Mouse (Mus musculus): ENCODE results near the gene Gstp2. TPM values are rescaled to one million over a fixed set of nuclear protein-coding genes. Genes with fewer than 3 reads are reported as not detected.

The Gstp2 gene
- polyA plus RNA-seq (2014; fragmentation: Nextera tagmentation; extraction: Ambion mirVana), result 8.0 and 10.3 TPM in 2 replicates

GRCm38 (mm10) chr19:4045966-4046865 is at the start of gene Gstp2:
Gene Gstp2, minus strand, starts transcription at chr19:4046023.
- 45% methylated on average over 16 of the region's 16 CpGs for WGBS
- peak; percentile 39; the same call in 1 of the 2 replicates for ATAC-seq (ENCODE audit: insufficient number of reproducible peaks, insufficient read depth, low FRiP score, low read depth)
- Histone ChIP-seq H3K4me2 (ENCODE audit: low read length) (peak within 1 kb of the TSS; percentile 27), H3K9ac (ENCODE audit: low read length) (no peak within 1 kb of the TSS), H3K27me3 (ENCODE audit: control insufficient read depth, insufficient read depth, low read length) (no peaks in the 10 kb centered on the region), H3K36me3 (ENCODE audit: control insufficient read depth, insufficient read depth, low read length) (no peaks in the 10 kb centered on the region), H3K4me3 (ENCODE audit: control insufficient read depth in 1 of 2, insufficient read depth in 1 of 2, low read depth in 1 of 2, low read length in 2 of 2) (no peak within 1 kb of the TSS), H3K4me1 (ENCODE audit: control insufficient read depth in 2 of 2, insufficient read depth in 2 of 2, low read length in 2 of 2) (peaks cover 0 to 5% of the 10 kb centered on the region in 2 experiments; a peak in 1 of 4 replicates), H3K9me3 (ENCODE audit: control insufficient read depth, low read length) (no peaks in the 10 kb centered on the region), H3K27ac (replicated peaks in 1 of 2; ENCODE audit: control insufficient read depth in 1 of 2, insufficient read depth in 1 of 2, low read depth in 2 of 2, low read length in 2 of 2) (0 out of 4 replicates have a peak within 1 kb of the TSS, but pooled peaks of 1 of the 2 experiments have one; percentile 32)

GRCm38 (mm10) chr19:4094774-4095303 is 49.0 kb upstream of the Gstp2 start:
- no peak for ATAC-seq (ENCODE audit: insufficient number of reproducible peaks, insufficient read depth, low FRiP score, low read depth)
- H3K9me3 ChIP-seq (ENCODE audit: control insufficient read depth, low read length), result no peaks in the 10 kb centered on the region
- no peak overlapping the region for H3K9ac ChIP-seq (ENCODE audit: low read length)
- peaks cover 11 to 12% of the 10 kb centered on the region in 2 experiments for H3K4me1 ChIP-seq (ENCODE audit: control insufficient read depth in 2 of 2, insufficient read depth in 2 of 2, low read length in 2 of 2)
- H3K27me3 ChIP-seq (ENCODE audit: control insufficient read depth, insufficient read depth, low read length), result peaks cover under 1% of the 10 kb centered on the region; the same call in 1 of the 2 replicates
- H3K4me3 ChIP-seq (ENCODE audit: control insufficient read depth in 1 of 2, insufficient read depth in 1 of 2, low read depth in 1 of 2, low read length in 2 of 2), result no peak overlapping the region
- no peak overlapping the region for H3K4me2 ChIP-seq (ENCODE audit: low read length)
- no peak overlapping the region for H3K27ac ChIP-seq (replicated peaks in 1 of 2; ENCODE audit: control insufficient read depth in 1 of 2, insufficient read depth in 1 of 2, low read depth in 2 of 2, low read length in 2 of 2)
- H3K36me3 ChIP-seq (ENCODE audit: control insufficient read depth, insufficient read depth, low read length), result no peaks in the 10 kb centered on the region
- WGBS, result 74% methylated on average over 5 of the region's 5 CpGs

- ATAC-seq (ENCODE audit: insufficient number of reproducible peaks, insufficient read depth, low FRiP score, low read depth), result no peak
- H3K9ac ChIP-seq (ENCODE audit: low read length), result no peak overlapping the region
- no peaks in the 10 kb centered on the region for H3K9me3 ChIP-seq (ENCODE audit: control insufficient read depth, low read length)
- no peak overlapping the region for H3K27ac ChIP-seq (replicated peaks in 1 of 2; ENCODE audit: control insufficient read depth in 1 of 2, insufficient read depth in 1 of 2, low read depth in 2 of 2, low read length in 2 of 2)
- no peaks in the 10 kb centered on the region for H3K36me3 ChIP-seq (ENCODE audit: control insufficient read depth, insufficient read depth, low read length)
- H3K4me3 ChIP-seq (ENCODE audit: control insufficient read depth in 1 of 2, insufficient read depth in 1 of 2, low read depth in 1 of 2, low read length in 2 of 2), result no peak overlapping the region
- WGBS, result 76% methylated on average over 3 of the region's 3 CpGs
- no peak overlapping the region for H3K4me2 ChIP-seq (ENCODE audit: low read length)
- peaks cover 5% of the 10 kb centered on the region; the same call in 1 of the 2 replicates for H3K27me3 ChIP-seq (ENCODE audit: control insufficient read depth, insufficient read depth, low read length)
- peaks cover 7% of the 10 kb centered on the region in 2 experiments for H3K4me1 ChIP-seq (ENCODE audit: control insufficient read depth in 2 of 2, insufficient read depth in 2 of 2, low read length in 2 of 2)
These were observed 48.5 kb upstream of the Gstp2 start for GRCm38 (mm10) chr19:4094348-4094747.

GRCm38 (mm10) chr19:4093772-4094171 is 47.9 kb upstream of the Gstp2 start:
- WGBS, result 67% methylated on average over 7 of the region's 7 CpGs
- no peak overlapping the region for H3K27ac ChIP-seq (replicated peaks in 1 of 2; ENCODE audit: control insufficient read depth in 1 of 2, insufficient read depth in 1 of 2, low read depth in 2 of 2, low read length in 2 of 2)
- ATAC-seq (ENCODE audit: insufficient number of reproducible peaks, insufficient read depth, low FRiP score, low read depth), result no peak
- no peaks in the 10 kb centered on the region for H3K9me3 ChIP-seq (ENCODE audit: control insufficient read depth, low read length)
- no peak overlapping the region for H3K4me2 ChIP-seq (ENCODE audit: low read length)
- H3K9ac ChIP-seq (ENCODE audit: low read length), result no peak overlapping the region
- no peak overlapping the region for H3K4me3 ChIP-seq (ENCODE audit: control insufficient read depth in 1 of 2, insufficient read depth in 1 of 2, low read depth in 1 of 2, low read length in 2 of 2)
- H3K27me3 ChIP-seq (ENCODE audit: control insufficient read depth, insufficient read depth, low read length), result peaks cover 9% of the 10 kb centered on the region
- peaks cover 4% of the 10 kb centered on the region in 2 experiments; a peak in 3 of 4 replicates for H3K4me1 ChIP-seq (ENCODE audit: control insufficient read depth in 2 of 2, insufficient read depth in 2 of 2, low read length in 2 of 2)
- H3K36me3 ChIP-seq (ENCODE audit: control insufficient read depth, insufficient read depth, low read length), result no peaks in the 10 kb centered on the region

- Histone ChIP-seq H3K27ac (replicated peaks in 1 of 2; ENCODE audit: control insufficient read depth in 1 of 2, insufficient read depth in 1 of 2, low read depth in 2 of 2, low read length in 2 of 2) (no peak overlapping the region), H3K9ac (ENCODE audit: low read length) (no peak overlapping the region), H3K27me3 (ENCODE audit: control insufficient read depth, insufficient read depth, low read length) (peaks cover 9% of the 10 kb centered on the region), H3K9me3 (ENCODE audit: control insufficient read depth, low read length) (no peaks in the 10 kb centered on the region), H3K4me2 (ENCODE audit: low read length) (no peak overlapping the region), H3K36me3 (ENCODE audit: control insufficient read depth, insufficient read depth, low read length) (no peaks in the 10 kb centered on the region), H3K4me1 (ENCODE audit: control insufficient read depth in 2 of 2, insufficient read depth in 2 of 2, low read length in 2 of 2) (peaks cover 1 to 4% of the 10 kb centered on the region in 2 experiments; a peak in 3 of 4 replicates), H3K4me3 (ENCODE audit: control insufficient read depth in 1 of 2, insufficient read depth in 1 of 2, low read depth in 1 of 2, low read length in 2 of 2) (no peak overlapping the region)
- no peak for ATAC-seq (ENCODE audit: insufficient number of reproducible peaks, insufficient read depth, low FRiP score, low read depth)
- 88% methylated on average over 3 of the region's 3 CpGs for WGBS
These were observed 46.9 kb upstream of the Gstp2 start for GRCm38 (mm10) chr19:4092750-4093149.

GRCm38 (mm10) chr19:4091383-4091782 is 45.6 kb upstream of the Gstp2 start:
- H3K27me3 ChIP-seq (ENCODE audit: control insufficient read depth, insufficient read depth, low read length), result peaks cover 9% of the 10 kb centered on the region
- no peak overlapping the region for H3K9ac ChIP-seq (ENCODE audit: low read length)
- H3K4me3 ChIP-seq (ENCODE audit: control insufficient read depth in 1 of 2, insufficient read depth in 1 of 2, low read depth in 1 of 2, low read length in 2 of 2), result no peak overlapping the region
- WGBS, result 37% methylated on average over 2 of the region's 2 CpGs
- no peaks in the 10 kb centered on the region for H3K36me3 ChIP-seq (ENCODE audit: control insufficient read depth, insufficient read depth, low read length)
- H3K9me3 ChIP-seq (ENCODE audit: control insufficient read depth, low read length), result no peaks in the 10 kb centered on the region
- ATAC-seq (ENCODE audit: insufficient number of reproducible peaks, insufficient read depth, low FRiP score, low read depth), result no peak
- H3K27ac ChIP-seq (replicated peaks in 1 of 2; ENCODE audit: control insufficient read depth in 1 of 2, insufficient read depth in 1 of 2, low read depth in 2 of 2, low read length in 2 of 2), result no peak overlapping the region
- H3K4me2 ChIP-seq (ENCODE audit: low read length), result no peak overlapping the region
- H3K4me1 ChIP-seq (ENCODE audit: control insufficient read depth in 2 of 2, insufficient read depth in 2 of 2, low read length in 2 of 2), result peaks cover 7 to 9% of the 10 kb centered on the region in 2 experiments; a peak in 3 of 4 replicates

GRCm38 (mm10) chr19:4090446-4090845 is 44.6 kb upstream of the Gstp2 start:
- Histone ChIP-seq H3K4me3 (ENCODE audit: control insufficient read depth in 1 of 2, insufficient read depth in 1 of 2, low read depth in 1 of 2, low read length in 2 of 2) (no peak overlapping the region), H3K9ac (ENCODE audit: low read length) (no peak overlapping the region), H3K9me3 (ENCODE audit: control insufficient read depth, low read length) (no peaks in the 10 kb centered on the region), H3K4me1 (ENCODE audit: control insufficient read depth in 2 of 2, insufficient read depth in 2 of 2, low read length in 2 of 2) (peaks cover 5 to 9% of the 10 kb centered on the region in 2 experiments; a peak in 3 of 4 replicates), H3K27me3 (ENCODE audit: control insufficient read depth, insufficient read depth, low read length) (peaks cover 9% of the 10 kb centered on the region), H3K36me3 (ENCODE audit: control insufficient read depth, insufficient read depth, low read length) (no peaks in the 10 kb centered on the region), H3K4me2 (ENCODE audit: low read length) (no peak overlapping the region), H3K27ac (replicated peaks in 1 of 2; ENCODE audit: control insufficient read depth in 1 of 2, insufficient read depth in 1 of 2, low read depth in 2 of 2, low read length in 2 of 2) (no peak overlapping the region)
- 81% methylated on average over 3 of the region's 3 CpGs for WGBS
- ATAC-seq (ENCODE audit: insufficient number of reproducible peaks, insufficient read depth, low FRiP score, low read depth), result no peak
